Mouse (Mus musculus) CH12F3 (cell line): ENCODE data around the gene 4930505A04Rik.
"Not testable (repeated sequence)": the region's sequence is repeated elsewhere in the genome, so short reads cannot be mapped to it uniquely, and the experiment has no call there.

ENCODE experiments used
- in situ Hi-C: fragments of 300-500 bp; cut with MboI; formaldehyde crosslinking; loops from 2 replicates; pipeline ENCODE4 v1.14.3; 2020; ENCODE audit warnings: low sequenced_read_pairs

Gene 4930505A04Rik

DNA sequence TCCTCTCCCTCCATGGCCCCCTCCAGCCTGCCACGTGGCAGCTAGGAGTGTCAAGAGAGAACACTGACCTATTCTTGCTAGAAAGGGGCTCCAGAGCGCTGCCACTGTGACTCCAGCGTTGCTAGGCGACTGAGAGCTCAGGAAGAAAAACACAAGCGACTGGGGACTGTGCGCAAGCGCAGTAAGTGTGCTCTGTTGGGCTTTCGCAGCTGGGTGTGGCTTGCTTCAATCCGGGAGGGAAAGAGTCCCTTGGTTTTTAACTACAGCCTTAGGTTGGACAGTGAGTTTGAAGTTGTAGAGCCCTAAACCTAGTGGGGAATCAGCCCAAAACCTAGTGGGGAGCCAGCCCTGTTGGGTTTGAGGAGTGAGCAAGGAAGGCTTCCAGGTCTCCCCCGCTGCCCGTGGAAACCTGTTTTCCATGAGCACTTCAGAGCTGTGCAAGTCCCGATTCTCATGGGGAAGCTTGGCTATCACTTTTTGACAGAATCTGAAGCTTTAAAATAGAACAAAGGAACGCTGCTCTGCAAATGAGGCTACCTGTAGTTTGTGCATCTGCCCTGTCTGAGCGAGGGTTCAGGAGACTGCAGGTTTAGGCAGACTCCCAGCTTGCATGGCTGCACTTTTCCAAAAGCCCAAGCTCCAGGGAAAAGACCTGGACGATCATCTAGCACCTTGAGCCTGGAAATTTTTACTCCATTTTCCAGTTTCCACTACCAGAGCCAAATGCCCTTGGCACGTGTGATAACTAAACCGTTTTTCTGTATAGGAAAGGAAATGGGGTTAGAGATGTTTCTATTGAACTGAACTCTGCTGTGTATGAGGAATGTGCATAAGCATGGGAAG lies at the start of gene 4930505A04Rik:
TSS of gene 4930505A04Rik (minus strand) at position 77 of the 843 bp plus-strand sequence.
- in situ Hi-C loops = no loop called here

DNA sequence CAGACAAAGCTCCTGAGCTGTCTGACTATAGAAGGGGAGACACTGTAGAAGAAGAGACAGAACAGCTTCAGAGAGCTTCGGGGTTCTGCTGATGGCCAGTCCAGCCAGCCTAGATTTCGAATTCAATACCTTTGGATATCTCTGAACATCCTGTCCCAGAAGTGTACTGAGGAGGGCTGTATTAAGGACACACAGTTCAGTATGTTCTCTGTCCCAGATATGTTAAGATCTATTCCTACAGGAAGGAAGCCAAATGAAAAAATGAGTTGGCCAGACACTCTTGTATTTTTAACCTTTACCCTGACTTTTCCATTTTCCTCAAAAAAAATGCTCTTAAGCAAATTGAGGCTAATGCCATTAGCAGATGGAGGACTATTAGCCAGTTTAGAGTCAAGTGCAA lies 45.5 kb upstream of the 4930505A04Rik start:
- in situ Hi-C loops = no loop called here

DNA sequence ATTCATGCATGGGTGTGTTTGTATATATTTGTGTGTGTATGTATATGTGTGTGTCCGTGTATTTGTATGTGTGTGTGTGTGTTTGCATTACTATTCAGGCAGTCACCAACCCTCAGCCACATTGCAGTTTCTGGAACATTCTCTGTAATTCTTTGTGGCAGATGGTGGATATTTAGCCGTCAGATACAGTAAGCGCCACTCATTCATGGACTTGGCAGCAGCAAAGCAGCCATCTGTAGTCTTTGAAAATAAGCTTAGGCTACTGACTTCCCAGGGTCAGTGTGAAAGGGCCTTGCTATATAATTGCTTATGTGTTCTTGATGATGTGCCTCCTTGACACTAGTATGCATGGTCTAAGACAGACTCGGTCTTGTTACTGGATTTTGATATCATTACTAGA lies 36.6 kb upstream of the 4930505A04Rik start:
- in situ Hi-C loops = no loop called here

DNA sequence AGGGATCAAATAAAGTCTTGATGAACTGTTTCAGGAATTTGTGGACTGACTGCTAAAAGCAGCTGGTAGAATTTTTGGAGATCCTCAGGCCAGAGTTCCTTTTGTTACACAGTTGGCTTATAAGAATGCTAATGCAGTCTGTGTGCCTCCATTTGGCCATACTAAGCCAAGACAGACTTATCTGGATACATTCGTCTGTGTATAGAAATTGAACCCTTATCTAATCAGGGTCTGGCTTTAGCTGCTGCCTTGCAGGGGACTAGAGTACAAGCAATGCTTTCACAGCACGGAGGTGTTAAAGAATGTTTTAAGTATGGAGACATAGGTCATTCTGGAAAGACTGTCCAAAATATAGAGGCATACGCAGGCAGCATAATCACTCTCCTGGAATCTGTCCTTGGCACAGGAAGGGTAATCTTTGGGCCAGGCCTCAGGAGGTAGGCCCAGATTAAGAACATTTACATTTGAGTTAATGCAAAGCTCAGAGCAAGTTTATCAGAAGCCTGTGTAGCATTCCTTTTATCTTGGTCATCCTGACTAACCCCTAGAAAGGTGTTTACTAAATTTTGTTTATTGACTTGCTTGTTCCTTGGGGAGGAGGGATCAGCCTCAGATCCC lies 27.2 kb upstream of the 4930505A04Rik start:
- in situ Hi-C loops = no loop called here

DNA sequence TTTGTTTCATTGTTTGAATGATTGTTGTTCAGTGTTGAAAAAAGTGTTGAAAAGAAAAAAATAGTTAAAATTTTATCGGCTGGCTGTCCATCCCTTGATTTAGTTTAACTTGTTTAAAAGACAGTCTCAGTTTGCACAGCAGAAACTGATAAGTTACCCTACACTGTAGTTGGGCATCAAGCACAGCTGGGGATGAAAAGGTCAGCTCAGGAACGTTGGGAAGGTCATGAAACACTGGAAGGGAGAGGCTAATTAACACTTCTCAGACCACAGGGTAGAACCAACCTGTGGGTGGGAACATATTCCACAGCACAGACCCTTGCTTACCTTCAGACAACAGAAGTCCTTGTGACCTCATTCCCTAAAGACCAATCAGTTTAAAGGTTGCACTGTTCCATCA lies 25.5 kb upstream of the 4930505A04Rik start:
- in situ Hi-C loops = no loop called here

DNA sequence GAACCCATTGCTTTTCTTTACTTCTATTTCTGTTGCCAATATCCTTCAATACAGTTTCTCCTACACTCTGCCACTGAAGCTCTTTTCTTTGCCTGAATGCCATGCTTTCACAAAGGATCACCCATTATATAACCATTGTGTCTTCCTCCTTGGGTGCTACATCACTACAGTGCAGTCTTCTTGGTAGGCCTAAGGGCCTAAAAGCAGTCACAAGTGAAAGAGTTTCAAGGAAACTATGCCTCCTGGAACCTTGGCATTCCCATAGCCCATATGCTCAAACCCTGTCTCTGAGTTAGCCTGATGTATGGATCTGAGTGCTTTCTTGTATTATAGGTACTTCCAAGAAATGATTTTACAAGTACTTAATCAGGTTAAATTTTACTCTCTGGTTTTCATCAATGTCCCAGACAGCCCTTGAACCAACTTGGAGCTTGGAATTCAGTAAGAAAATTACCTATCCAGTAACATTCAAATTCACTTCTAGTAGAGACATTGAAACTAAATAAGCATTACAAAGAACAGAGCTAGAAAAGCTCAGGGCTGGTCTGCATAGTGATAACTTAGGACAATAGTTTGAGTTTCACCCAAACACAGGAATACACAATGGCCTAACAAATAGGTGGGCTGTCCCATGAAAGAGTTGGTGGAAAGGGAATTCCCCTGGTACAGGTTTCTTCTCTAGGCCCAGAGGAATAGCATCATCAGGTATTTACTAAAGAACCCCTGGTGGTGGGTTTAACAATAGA lies 20.1 kb upstream of the 4930505A04Rik start:
- in situ Hi-C loops = no loop called here

DNA sequence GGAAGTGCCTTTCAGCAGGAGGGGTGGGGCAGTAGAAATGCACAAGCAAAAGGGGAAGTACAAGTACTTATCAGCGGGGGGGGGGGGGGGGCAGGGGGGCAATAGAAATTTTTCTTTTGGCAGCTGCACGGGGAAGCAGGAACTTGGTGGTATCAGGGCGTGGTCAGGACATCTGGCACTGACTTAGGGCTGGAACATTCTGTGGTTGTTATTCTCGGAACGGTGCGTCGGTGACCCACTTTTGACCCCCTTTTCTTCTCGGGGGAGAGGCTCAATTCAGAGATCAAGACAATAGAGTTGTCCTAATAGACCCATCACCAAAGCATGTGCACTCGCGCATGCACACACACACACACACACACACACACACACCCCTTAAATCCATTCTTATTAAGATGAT lies 16.6 kb upstream of the 4930505A04Rik start:
- in situ Hi-C loops = no loop called here

DNA sequence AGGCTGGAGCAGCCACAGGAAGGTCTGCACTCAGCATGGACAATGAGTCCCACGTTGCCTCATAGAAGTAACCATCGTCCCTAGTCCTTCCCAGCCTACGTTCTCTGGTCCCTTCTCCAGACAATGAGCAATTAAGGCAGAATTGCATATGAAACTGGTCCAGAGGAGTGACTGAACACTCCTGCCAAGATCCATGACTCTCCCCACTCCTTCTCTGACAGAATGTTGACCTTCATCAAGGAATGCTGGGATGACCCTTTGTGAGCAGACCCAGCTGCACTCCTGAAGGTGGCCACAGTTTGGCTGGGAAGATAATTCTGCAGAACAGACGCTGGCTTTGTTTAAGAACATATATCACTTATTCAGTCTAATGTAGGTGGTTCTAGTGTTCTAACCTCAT lies 11.7 kb upstream of the 4930505A04Rik start:
- in situ Hi-C loops = no loop called here

DNA sequence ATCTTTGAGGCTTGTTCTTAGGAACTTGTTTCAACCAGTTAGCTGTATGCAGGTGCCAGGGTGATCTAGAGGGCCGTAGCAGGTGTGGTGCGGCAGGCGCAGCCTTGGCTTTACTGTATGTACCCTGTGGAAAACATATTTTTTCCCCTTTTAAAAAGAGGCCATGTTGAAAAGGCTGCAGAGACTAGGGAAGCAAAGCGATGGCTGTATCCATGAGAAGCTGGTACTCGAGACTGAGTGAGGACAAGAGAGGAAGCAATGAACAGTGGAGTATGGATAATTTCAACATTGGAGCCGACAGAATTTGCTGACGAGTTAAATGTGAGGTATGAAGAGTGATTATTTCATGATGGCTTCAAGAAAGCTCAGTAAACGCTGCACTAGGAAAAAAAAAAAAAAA lies 440 bp downstream of the 4930505A04Rik start:
- in situ Hi-C loops = no loop called here

DNA sequence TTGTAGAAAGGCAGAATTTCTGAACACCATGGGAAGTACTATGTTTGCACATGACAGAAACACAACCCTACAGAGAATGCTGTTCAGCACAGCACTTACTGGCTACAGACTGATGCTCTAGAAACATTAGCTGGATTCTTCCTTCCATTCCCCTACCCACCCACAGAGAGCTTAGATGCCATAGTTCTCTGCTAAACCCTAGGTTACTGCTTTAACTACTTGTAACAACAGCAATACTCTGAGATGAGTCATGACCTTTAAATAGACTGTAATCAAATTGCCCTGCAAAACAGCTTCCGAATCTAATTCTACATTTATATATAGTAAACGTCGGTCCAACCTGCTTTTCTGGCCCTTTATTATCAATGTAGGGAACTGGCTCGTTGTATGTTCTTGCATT lies 17.3 kb downstream of the 4930505A04Rik start:
- in situ Hi-C loops = no loop called here

DNA sequence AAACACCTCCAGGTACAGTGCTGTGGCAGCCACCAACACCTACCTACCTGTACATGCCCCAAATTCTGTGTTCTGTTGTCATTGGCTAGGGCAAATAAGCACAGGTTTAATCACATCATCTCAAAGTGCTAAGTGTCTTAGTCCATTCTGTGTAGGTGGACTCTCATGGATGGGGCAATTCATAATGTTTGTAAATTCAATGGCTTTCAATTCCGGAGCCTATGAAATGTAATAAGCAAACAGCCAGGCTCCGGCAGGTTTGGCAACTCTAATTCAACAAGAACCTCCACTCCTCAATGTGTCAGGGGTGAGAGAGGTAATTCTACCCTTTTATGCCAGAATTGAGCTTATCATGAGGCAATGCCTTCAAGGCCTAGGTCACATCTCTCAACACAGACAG lies 23.5 kb downstream of the 4930505A04Rik start:
- in situ Hi-C loops = no loop called here

DNA sequence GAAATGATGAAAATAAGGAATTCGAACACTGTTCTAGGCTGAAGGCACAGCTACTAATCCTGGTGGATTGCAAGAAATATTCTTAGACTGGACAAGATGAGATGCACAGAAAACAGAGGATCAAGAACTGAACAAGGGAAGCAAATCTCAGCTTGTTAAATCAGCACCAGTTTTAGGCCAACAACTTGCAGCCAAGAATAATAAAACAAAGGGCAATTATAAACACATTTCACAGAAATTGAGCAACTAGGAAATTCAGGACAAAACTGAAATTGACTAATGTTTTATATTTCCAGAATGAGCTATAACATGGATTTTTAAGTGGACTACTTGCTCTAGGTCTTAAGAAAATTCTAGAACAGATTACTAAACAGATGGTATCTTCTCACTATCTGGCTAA lies 24.1 kb downstream of the 4930505A04Rik start:
- in situ Hi-C loops = no loop called here

DNA sequence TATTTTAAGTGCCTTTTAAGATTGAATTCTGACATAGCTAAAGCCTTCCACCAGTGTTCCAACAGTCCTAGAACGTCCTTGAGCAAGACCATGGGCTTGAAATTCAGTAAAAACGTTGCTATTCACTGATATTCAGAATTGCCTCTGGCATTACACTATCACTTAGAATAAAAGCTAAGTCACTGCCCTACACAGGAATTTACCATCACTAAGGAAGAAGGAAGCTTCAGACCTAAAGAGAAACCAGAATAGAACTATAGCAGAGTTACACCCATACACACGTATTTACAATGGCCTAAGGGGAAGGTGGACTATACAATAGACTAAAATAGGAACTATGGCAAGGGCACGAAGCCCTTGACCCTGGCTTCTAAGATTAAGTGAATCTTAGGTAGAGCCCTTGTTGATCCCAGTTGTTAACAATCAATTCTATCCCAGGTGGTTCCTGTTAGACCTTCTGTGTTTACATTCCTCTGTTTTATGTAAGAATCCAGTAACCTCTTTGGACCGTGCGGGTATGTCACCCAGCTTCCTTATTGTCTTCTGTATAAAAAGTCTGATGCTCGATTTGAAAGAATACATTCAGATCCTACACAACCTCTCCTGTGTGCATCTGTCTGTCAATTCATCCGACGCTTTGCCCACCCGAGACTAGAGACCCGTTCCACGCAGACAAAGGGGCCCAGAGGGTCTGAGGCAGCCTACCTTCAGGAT lies 27.3 kb downstream of the 4930505A04Rik start:
- in situ Hi-C loops = not testable (repeated sequence)

DNA sequence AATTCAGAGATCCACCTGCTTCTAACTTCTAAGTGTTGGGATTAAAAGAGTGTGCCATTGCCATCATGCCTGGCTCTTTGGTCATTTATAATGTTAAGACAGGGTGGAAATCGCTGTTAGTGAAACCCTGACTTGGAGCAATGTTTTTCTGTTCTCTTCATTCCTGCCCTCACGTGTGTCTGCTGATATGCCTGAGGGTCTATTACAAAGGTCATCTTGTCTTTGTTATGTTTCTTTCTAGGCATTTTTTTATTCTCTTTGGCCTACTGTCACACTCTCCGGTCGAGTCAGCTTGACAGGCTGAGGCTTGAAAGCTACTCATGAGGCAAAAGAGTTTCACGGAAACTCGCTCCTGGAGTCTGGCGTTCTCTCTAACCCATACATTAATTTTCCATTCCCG lies 27.9 kb downstream of the 4930505A04Rik start:
- in situ Hi-C loops = no loop called here

DNA sequence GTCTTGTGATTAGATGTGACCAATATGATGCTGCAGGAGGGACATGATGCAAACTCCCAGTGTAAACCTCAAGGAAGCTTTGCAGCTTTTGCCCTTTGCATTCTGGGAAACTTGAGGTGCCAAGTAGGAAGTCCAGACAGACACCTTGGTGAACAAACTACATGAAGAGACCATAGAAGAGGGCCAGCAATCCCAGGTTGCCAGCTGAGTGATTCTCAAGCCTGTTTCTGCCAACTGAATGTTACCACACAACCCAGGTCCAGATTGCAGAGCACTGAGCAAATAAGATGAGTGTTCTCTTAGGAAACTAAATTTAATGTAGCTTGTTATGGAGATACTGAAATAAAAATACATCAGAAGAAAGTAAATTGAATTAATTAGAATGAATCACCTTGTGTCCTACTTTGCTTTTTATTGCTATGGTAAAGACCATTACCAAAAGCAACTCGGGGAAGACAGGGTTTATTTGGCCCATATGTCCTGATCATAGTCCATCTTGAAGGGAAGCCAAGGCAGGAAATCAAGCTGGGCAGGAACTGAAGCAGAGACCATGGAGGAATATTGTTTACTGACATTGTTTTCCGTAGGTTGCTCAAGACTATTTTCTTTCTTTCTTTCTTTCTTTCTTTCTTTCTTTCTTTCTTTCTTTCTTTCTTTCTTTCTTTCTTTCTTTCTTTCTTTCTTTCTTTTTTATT lies 38.2 kb downstream of the 4930505A04Rik start:
- in situ Hi-C loops = no loop called here

DNA sequence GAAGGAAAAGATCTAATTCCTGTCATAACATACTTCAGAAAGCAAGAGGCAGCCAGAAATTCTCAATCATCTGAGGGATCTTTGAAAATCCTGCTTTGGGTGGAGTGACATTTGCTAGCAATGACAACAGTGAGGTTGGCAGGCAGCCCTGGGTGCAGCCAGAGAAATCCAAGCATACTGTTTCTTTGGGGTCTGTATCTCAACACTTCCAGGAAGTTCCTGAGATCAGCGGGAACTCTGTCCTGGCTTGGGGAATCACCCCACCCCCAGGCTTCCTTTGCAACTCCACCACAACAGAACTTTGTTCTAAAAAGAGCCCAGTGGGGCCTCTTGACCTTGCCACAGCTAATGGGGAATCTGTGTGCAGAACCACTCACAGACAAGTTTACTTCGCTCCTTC lies 66.0 kb downstream of the 4930505A04Rik start:
- in situ Hi-C loops = no loop called here

DNA sequence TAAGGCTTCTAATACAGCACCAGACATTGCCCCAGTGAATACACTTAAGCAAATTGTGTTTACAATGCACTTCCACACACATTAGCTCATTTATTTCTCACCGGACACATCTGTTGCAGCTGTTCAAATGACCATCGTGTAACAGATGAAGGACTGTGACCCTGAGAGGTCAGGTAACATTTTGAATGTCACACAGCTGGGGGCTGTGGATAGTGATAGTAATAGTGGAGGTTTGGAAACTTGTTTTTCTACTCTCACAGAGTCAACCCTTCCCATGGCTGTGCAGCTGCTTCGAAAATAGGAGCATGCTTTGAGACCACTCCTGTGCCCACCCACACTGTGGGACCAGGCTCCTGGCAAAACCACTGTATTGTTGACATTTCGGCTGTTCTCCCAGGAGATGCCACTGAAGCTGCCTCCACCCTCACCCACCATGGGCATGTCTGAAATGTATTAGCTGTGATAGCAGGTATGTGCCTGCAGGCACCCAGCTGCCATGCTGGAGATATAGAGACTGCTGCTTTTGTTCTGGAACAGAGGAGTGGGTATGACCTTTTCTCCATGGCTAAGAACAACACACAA lies 66.9 kb downstream of the 4930505A04Rik start:
- in situ Hi-C loops = no loop called here

DNA sequence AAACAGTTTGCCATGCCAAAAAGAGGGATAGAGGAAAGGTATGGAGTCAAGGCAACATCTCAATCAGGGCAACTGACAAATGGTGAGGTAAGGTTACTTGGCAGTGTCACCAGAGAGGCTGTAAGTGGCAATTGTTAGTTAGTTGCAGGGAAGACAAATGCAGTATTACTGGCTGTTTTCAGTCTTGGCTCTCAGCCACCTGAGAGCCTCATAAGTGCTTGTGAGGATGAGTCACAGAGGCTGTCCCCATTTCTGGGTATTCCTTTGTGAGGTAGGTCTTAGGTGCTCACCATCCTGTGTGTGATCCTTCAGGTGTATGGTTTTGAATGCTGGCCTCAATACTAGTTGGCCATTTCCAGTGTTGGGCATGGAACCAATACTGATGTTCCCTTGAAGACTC lies 77.3 kb downstream of the 4930505A04Rik start:
- in situ Hi-C loops = no loop called here

DNA sequence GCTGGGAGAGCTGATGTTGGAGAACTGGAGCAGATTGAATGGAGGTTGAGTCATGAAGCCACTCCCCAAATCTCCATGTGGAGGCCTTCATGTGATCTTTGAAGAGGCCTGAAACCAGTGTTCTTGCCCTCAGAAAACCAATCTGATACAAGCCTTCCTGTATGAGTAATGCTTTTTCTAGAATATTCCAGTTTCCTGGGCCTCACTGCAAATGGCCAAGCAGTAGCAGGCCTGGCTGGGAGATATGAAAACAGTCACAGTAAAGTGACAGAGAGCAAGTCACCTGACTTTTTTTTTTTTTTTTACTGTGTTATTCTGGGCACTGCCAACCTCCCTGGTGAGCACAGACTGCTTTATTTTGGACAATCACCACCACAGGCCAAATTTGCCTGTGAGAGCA lies 88.6 kb downstream of the 4930505A04Rik start:
- in situ Hi-C loops = no loop called here
